Mouse (Mus musculus) lung, adult 10 weeks (tissue): ENCODE measurements around the gene Mei1. TPM values are rescaled to one million over a fixed set of nuclear protein-coding genes. Genes with fewer than 3 reads are reported as not detected.

Experiments used
- polyA plus RNA-seq: library from polyadenylated mRNA; stranded (reverse); fragments of 350-450 nt; fragmentation: Illumina TruSeq; extraction: RNeasy Lipid Tissue Mini Kit (QIAGEN cat#74804); gene quantifications from one replicate; pipeline ENCODE4 v1.2.3, GENCODE M21; 2014; ENCODE audit warnings: low read depth, low replicate concordance; ENCODE audit not compliant: insufficient read depth

Mei1 gene
- polyA plus RNA-seq, result not detected

DNA sequence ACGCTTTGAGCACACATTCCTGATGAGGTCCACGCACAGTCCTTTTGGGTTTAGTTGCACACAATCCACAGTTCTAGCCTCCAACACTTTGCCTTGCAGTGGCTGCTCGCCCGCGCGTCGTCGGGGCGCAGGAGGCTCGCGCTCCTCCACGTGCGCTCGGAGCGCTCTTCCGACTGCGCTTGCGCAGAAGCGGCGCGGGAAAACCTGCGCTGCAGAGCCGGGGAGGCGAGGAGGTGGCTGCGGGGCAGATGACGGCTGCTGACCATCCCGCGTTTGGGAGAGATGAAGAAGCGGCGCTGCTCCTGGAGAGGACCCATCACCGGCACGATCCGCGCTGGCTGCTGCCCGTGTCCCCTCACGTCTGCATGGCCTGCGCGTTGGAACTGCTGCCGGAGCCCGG lies at the start of gene Mei1:
Gene Mei1 (plus strand): TSS at position 99 of the 400 bp plus-strand sequence.

DNA sequence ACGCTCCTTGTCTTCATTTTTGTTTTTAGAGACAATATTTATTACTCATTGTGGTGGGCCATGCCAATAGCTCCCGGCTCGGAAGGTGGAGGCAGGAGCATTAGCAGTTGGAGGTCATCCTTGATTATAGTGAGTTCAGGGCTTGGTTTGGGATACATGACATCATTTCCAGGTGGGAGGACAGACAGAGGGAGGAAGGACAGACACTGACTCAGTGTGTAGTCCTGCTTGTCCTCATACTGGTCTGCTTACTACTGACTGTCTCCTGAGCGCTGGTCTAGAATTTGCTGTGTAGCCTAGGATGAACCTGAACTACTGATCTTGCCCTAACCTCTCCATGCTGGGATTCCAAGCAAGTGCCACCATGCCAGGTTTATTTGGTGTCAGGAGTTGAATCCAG lies 36.0 kb upstream of the Mei1 start, which contains the start of gene Desi1:
Gene Desi1 (minus strand): TSS at position 101 of the 400 bp plus-strand sequence.

GRCm38 (mm10) chr15:82047080-82047883 lies 22.5 kb upstream of the Mei1 start, which contains the start of gene Snu13:
Snu13 (minus strand) TSS chr15:82047598.

DNA sequence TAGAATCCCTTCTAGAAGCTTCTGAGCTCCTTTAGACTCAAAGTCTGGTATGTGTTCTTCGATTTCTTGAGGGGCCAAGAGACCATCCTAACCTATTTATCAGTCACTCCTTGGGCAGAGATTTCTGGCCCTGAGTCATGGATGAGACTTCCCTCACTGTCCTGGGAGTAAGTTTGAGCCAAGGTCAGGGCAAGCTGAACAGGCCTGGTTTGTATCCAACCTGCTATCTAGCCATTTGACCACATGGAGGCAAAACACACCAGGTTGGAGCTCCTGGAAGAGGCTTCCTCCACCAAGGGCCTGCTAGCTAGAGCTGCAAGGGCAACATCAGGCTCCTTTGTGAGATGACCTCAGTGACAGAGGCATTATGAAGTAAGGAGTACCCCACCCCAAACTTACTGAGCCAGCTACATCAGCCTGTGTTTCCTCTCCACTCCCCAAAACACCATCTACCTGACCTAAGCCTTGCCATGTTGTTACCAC lies 11.0 kb upstream of the Mei1 start, which contains the start of gene 4930407I10Rik:
Gene 4930407I10Rik (plus strand): TSS at position 433 of the 483 bp plus-strand sequence.

DNA sequence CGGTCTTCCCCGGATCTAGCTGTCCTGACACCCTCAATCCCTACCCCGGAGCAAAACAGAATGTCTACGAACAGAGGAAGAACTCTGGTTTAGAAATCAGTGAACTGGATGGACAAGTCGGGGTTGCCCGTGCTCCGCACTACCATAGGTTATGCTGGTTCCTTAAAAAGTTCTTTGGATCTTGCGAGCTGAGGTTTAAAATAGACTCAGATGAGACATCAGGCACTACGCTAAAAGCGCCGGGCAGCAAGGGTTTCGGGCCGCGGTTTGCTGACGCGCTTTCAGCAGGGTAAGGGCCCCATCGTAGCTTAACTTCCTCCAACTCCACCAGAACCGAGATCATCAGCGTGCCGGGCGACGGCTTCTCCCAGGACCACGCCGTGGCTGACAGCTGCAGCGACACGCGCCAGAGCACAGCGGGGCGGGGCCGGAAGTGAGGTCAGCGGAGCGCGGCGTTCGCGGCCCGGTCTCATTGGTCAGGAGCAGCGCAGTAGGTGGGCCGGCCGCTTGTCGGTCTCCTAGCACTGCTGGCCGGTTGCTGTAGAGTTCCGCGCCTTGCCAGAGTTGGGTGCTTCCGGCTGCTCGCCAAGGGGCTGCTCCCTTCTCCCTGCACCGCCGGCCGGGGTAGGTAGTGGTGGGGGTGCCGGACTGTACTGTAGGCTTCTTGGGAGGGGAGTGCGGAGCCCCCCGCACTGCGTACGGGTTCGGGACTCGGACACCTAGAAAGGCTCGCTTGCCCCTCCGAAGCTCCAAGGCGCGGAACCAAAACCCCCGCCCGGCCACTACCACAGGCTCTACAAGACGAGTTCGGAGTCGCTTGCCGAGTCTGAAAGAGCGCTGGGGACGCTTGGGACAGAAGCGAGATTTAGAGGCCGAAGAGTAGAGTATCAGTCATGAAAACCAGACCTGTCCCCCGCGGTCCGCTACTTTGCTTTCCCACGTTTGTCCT lies 57.9 kb downstream of the Mei1 start, which contains the start of gene Ccdc134:
Gene Ccdc134 (plus strand): TSS at position 497 of the 949 bp plus-strand sequence.

GRCm38 (mm10) chr15:82146770-82147610 lies 77.2 kb downstream of the Mei1 start, which contains the start of gene Srebf2:
Srebf2 (plus strand) TSS chr15:82147181.

Other genes with a start within 250 kb of the Mei1 start
- gene Tob2, start 211.2 kb upstream of the Mei1 start, polyA plus RNA-seq, result 12.8 TPM
- 55.8 TPM for gene Phf5a, start 198.1 kb upstream of the Mei1 start, polyA plus RNA-seq
- gene Aco2, start 197.7 kb upstream of the Mei1 start, polyA plus RNA-seq, result 86.1 TPM
- 10.8 TPM for gene Polr3h, start 143.8 kb upstream of the Mei1 start, polyA plus RNA-seq
- gene Csdc2, start 133.2 kb upstream of the Mei1 start, polyA plus RNA-seq, result 3.1 TPM
- gene Pmm1, start 109.1 kb upstream of the Mei1 start, polyA plus RNA-seq, result 27.0 TPM
- gene 1700029P11Rik, start 89.5 kb upstream of the Mei1 start, polyA plus RNA-seq, result not detected
- gene Xrcc6, start 82.2 kb upstream of the Mei1 start, polyA plus RNA-seq, result 16.5 TPM
- 16.9 TPM for gene Desi1, start 36.1 kb upstream of the Mei1 start, polyA plus RNA-seq
- 153 TPM for gene Snu13, start 22.4 kb upstream of the Mei1 start, polyA plus RNA-seq
- gene 4930407I10Rik, start 10.8 kb upstream of the Mei1 start, polyA plus RNA-seq, result not detected
- gene Ccdc134, start 57.9 kb downstream of the Mei1 start, polyA plus RNA-seq, result 10.0 TPM
- gene Srebf2, start 77.2 kb downstream of the Mei1 start, polyA plus RNA-seq, result 45.6 TPM
- gene Shisa8, start 142.8 kb downstream of the Mei1 start, polyA plus RNA-seq, result not detected
- gene Tnfrsf13c, start 154.4 kb downstream of the Mei1 start, polyA plus RNA-seq, result 5.0 TPM
- gene Cenpm, start 174.8 kb downstream of the Mei1 start, polyA plus RNA-seq, result not detected
- gene 1500009C09Rik, start 182.4 kb downstream of the Mei1 start, polyA plus RNA-seq, result not detected
- 0.72 TPM for gene Sept3, start 204.9 kb downstream of the Mei1 start, polyA plus RNA-seq
- not detected for gene Wbp2nl, start 229.0 kb downstream of the Mei1 start, polyA plus RNA-seq